Mouse (Mus musculus): ENCODE results near the gene Cenpk. TPM values are rescaled to one million over a fixed set of nuclear protein-coding genes. Genes with fewer than 3 reads are reported as not detected.

Gene Cenpk
- polyA plus RNA-seq, 1 experiment from 2014 or later, result 69.8 TPM

GRCm38 (mm10) chr13:104286336-104286735 is 57.9 kb downstream of the Cenpk start:
- Histone ChIP-seq H3K4me1 (peaks cover 7% of the 10 kb centered on the region; the same call in 1 of the 2 replicates), H3K27ac (peak overlapping the region; percentile 89), H3K4me3 (replicated peaks) (peak overlapping the region; percentile 50), H3K9me3 (no peaks in the 10 kb centered on the region), H3K4me2 (peak overlapping the region; percentile 60), H3K36me3 (no peaks in the 10 kb centered on the region), H3K27me3 (replicated peaks) (no peaks in the 10 kb centered on the region), H3K9ac (no peak overlapping the region)
- ATAC-seq (ENCODE audit: insufficient read depth, low FRiP score, low read depth), result no peak
- 0% methylated on average over 4 of the region's 4 CpGs for WGBS

DNA sequence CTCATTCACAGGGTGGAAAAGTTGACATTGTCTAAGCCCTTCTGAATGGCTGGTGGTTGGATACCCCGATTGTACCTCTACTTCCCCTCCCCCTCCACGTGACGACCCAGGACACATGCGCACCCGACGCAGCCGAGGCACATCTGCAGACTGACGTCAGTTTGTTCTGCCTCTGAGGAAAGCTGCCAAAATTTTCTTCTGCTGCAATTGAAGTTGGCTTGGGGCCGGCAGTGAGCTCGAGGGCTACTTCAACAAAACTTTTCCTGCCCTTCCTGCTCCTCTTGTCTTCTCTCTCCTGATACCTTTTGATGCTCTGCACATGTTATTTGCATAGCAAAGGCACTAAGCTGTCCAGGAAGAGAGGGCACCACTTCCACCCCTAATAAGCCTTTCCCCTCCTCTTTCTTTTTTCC is 58.5 kb downstream of the Cenpk start:
- peak; percentile 88 for ATAC-seq (ENCODE audit: insufficient read depth, low FRiP score, low read depth)

GRCm38 (mm10) chr13:104287366-104288225 is 59.2 kb downstream of the Cenpk start, which contains the start of gene Adamts6:
TSS of gene Adamts6 (plus strand) at chr13:104287835.
- peak within 1 kb of the TSS; percentile 50 for H3K4me3 ChIP-seq (replicated peaks)
- H3K9me3 ChIP-seq, result no peaks in the 10 kb centered on the region
- peak within 1 kb of the TSS; percentile 89 for H3K27ac ChIP-seq
- H3K27me3 ChIP-seq (replicated peaks), result no peaks in the 10 kb centered on the region
- peaks cover 7% of the 10 kb centered on the region; the same call in 1 of the 2 replicates for H3K4me1 ChIP-seq
- H3K4me2 ChIP-seq, result peak within 1 kb of the TSS; percentile 60
- under 1% methylated on average over 23 of the region's 23 CpGs for WGBS
- ATAC-seq (ENCODE audit: insufficient read depth, low FRiP score, low read depth), result no peak
- peak within 1 kb of the TSS; percentile 1; the same call in 1 of the 2 replicates for H3K9ac ChIP-seq
- H3K36me3 ChIP-seq, result no peaks in the 10 kb centered on the region

More for the DNA sequence above, 58.5 kb downstream of the Cenpk start:
- peak overlapping the region; percentile 60 for H3K4me2 ChIP-seq
- H3K9me3 ChIP-seq, result no peaks in the 10 kb centered on the region
- no peak overlapping the region for H3K9ac ChIP-seq
- peak overlapping the region; percentile 89 for H3K27ac ChIP-seq
- peak overlapping the region; percentile 50 for H3K4me3 ChIP-seq (replicated peaks)
- H3K36me3 ChIP-seq, result no peaks in the 10 kb centered on the region
- WGBS, result 0% methylated on average over 10 of the region's 10 CpGs
- peaks cover 7% of the 10 kb centered on the region; the same call in 1 of the 2 replicates for H3K4me1 ChIP-seq
- no peaks in the 10 kb centered on the region for H3K27me3 ChIP-seq (replicated peaks)

DNA sequence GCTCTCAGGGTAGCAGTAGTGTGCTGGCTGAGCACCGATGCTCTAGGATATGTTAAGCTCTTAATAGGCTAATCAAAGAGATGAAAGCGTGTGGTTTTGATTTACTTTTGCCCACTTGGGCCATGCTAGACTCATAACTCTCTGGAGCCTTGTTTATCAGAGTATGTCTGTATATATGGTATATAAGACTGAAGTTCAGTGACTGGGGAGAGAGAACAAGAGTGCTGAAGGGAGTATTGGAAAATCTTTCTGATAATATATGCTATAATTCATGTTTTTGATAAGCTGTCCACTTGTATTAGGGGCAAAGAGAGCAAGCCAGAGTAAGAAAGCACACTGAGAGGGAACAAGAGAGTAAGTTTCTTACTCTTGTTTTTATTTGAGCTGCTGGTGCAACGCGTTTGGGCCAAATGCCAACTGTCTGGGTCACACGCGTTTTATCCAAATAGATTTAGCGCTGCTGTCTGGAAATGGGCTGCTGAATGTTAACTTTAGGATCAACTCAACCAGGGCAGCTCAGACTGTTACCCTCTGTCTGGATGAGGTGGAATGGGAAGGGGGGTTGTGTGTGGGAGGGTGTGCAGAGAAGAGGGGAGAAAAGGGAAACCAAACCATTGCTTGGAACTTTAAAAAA is 59.9 kb downstream of the Cenpk start:
- no peak overlapping the region for H3K9ac ChIP-seq
- H3K27ac ChIP-seq, result peak overlapping the region; percentile 89
- H3K4me2 ChIP-seq, result peak overlapping the region; percentile 60
- no peaks in the 10 kb centered on the region for H3K27me3 ChIP-seq (replicated peaks)
- H3K36me3 ChIP-seq, result no peaks in the 10 kb centered on the region
- peaks cover 7% of the 10 kb centered on the region; the same call in 1 of the 2 replicates for H3K4me1 ChIP-seq
- H3K4me3 ChIP-seq (replicated peaks), result peak overlapping the region; percentile 50
- 0 out of 2 replicates have a peak, but pooled peaks have one; percentile 44 for ATAC-seq (ENCODE audit: insufficient read depth, low FRiP score, low read depth)
- WGBS, result 0% methylated on average over 7 of the region's 7 CpGs
- no peaks in the 10 kb centered on the region for H3K9me3 ChIP-seq

- no peak overlapping the region for H3K9ac ChIP-seq
- no peak for ATAC-seq (ENCODE audit: insufficient read depth, low FRiP score, low read depth)
- no peaks in the 10 kb centered on the region for H3K9me3 ChIP-seq
- no peak overlapping the region for H3K4me3 ChIP-seq (replicated peaks)
- peaks cover 7% of the 10 kb centered on the region; the same call in 1 of the 2 replicates for H3K4me1 ChIP-seq
- H3K27ac ChIP-seq, result no peak overlapping the region
- no peak overlapping the region for H3K4me2 ChIP-seq
- H3K27me3 ChIP-seq (replicated peaks), result no peaks in the 10 kb centered on the region
- H3K36me3 ChIP-seq, result no peaks in the 10 kb centered on the region
These were observed 60.8 kb downstream of the Cenpk start for GRCm38 (mm10) chr13:104289176-104289575.

GRCm38 (mm10) chr13:104295472-104295871 is 67.1 kb downstream of the Cenpk start:
- no peaks in the 10 kb centered on the region for H3K27me3 ChIP-seq (replicated peaks)
- no peak overlapping the region for H3K4me3 ChIP-seq (replicated peaks)
- no peak for ATAC-seq (ENCODE audit: insufficient read depth, low FRiP score, low read depth)
- no peak overlapping the region for H3K9ac ChIP-seq
- H3K36me3 ChIP-seq, result no peaks in the 10 kb centered on the region
- H3K4me1 ChIP-seq, result no peaks in the 10 kb centered on the region
- WGBS, result 93% methylated on average over 1 of the region's 1 CpGs
- no peaks in the 10 kb centered on the region for H3K9me3 ChIP-seq
- H3K27ac ChIP-seq, result no peak overlapping the region
- H3K4me2 ChIP-seq, result no peak overlapping the region

Other genes starting within 250 kb of the Cenpk start
- 19.2 and 20.5 TPM in 2 replicates for gene Nln, start 119.0 kb upstream of the Cenpk start, polyA plus RNA-seq (2015; fragmentation: Nextera tagmentation; extraction: Ambion mirVana)
- 5.8 and 6.0 TPM in 2 replicates for gene Sgtb, start 118.9 kb upstream of the Cenpk start, polyA plus RNA-seq (2015; fragmentation: Nextera tagmentation; extraction: Ambion mirVana)
- gene Trappc13, start 50.1 kb upstream of the Cenpk start, polyA plus RNA-seq (2015; fragmentation: Nextera tagmentation; extraction: Ambion mirVana), result 57.3 and 62.3 TPM in 2 replicates
- gene Trim23, start 49.8 kb upstream of the Cenpk start, polyA plus RNA-seq (2015; fragmentation: Nextera tagmentation; extraction: Ambion mirVana), result 13.6 and 15.2 TPM in 2 replicates
- gene Ppwd1, start 232 bp downstream of the Cenpk start, polyA plus RNA-seq (2015; fragmentation: Nextera tagmentation; extraction: Ambion mirVana), result 13.3 and 13.4 TPM in 2 replicates
- 1.6 and 2.1 TPM in 2 replicates for gene Adamts6, start 59.2 kb downstream of the Cenpk start, polyA plus RNA-seq (2015; fragmentation: Nextera tagmentation; extraction: Ambion mirVana)

Data from stomach, embryonic 15.5 days (tissue).